Mouse (Mus musculus) neutrophil, adult 5-6 weeks (primary cell): ENCODE measurements around the gene Zmiz1. TPM values are rescaled to one million over a fixed set of nuclear protein-coding genes. Genes with fewer than 3 reads are reported as not detected.

Experiments used
- ATAC-seq: fragments of 151-379, 151-347 bp; 2 replicates; pipeline ENCODE4 v1.8.0; 2017; ENCODE audit warnings: mild to moderate bottlenecking, moderate TSS enrichment; ENCODE audit not compliant: insufficient number of reproducible peaks, poor library complexity, low FRiP score, severe bottlenecking; ENCODE audit errors: extremely low read depth
- total RNA-seq: library from RNA; stranded (forward); fragments of 200-1000 nt; gene quantifications from 2 replicates; pipeline ENCODE4 v1.2.3, GENCODE M21; 2017

Gene Zmiz1
- total RNA-seq, 1 experiment from 2014 or later = 21.6 TPM

DNA sequence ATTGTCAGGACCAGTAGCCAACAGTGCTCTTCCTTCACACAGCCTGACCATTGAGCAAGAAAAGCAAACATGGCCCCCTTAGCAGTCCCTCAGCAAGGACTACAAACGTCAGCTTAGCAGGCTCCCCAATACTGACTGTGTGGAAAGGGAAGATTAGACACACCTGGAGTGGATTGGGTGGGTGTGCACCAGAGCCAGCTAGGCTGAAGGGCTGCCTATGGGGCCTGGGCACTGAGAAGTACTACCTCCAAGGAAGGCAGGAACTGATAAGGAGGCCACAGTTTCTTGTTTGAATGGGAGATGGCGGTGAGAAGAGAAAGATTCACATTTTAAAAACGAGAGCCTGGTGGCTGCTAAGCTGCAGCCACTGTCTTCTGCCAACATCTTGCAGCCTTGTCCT, 208.6 kb downstream of the Zmiz1 start:
- no peak for ATAC-seq

GRCm38 (mm10) chr14:25679625-25680024, 220.6 kb downstream of the Zmiz1 start:
- no peak for ATAC-seq

DNA sequence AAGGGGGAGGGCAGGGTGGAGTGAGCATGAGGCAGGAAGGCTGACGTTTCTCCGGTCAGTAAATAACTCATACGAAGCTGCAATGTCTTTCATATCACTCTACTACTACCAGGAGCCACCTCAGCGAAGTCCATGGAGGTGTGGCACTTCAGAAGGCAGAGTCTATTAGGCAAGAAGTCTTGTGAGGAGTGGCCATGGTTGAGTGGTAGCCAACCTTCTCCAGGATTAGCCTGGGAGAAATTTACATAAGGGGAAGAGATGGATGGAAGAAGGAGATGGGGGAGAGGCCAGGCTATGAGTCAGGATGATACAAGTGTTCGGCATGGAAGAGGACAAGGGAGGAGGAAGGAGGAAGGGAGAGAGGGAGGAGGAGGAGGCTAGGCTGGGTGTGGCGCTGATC, 223.0 kb downstream of the Zmiz1 start:
- no peak for ATAC-seq

- ATAC-seq = no peak
Observed at GRCm38 (mm10) chr14:25686216-25686945, 227.4 kb downstream of the Zmiz1 start.

- ATAC-seq = no peak
Observed at GRCm38 (mm10) chr14:25686983-25687901, 228.3 kb downstream of the Zmiz1 start.

DNA sequence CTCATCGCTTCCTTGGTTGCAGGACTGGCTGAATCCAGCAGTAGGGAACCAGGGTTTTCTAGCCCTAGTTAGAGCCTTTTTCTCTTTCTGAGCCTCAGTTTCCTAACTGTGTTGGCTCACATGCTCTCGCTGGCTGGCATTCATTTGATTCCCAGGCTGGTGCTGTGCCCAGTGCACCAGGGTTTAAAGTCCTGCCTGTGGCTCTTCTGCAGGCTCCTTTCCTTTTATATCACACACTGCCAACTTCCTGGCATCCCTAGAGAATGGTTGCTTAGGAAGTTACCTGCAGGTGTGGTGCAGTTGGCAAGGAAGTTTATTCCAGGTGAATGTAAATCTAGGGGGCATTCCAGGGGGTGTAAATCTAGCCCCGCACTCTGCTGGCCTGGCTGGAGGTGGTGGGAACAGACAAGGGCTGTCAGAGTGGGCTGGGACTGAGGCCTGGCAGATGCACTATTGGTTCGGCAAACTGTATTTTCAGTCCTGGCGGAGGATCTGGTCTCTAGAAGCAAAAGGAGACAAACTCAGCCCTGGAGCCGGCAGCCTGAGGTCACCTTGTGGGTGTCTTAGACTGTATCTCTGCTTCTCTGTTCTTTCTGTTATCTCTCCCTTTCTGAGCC, 234.4 kb downstream of the Zmiz1 start:
- no peak for ATAC-seq

DNA sequence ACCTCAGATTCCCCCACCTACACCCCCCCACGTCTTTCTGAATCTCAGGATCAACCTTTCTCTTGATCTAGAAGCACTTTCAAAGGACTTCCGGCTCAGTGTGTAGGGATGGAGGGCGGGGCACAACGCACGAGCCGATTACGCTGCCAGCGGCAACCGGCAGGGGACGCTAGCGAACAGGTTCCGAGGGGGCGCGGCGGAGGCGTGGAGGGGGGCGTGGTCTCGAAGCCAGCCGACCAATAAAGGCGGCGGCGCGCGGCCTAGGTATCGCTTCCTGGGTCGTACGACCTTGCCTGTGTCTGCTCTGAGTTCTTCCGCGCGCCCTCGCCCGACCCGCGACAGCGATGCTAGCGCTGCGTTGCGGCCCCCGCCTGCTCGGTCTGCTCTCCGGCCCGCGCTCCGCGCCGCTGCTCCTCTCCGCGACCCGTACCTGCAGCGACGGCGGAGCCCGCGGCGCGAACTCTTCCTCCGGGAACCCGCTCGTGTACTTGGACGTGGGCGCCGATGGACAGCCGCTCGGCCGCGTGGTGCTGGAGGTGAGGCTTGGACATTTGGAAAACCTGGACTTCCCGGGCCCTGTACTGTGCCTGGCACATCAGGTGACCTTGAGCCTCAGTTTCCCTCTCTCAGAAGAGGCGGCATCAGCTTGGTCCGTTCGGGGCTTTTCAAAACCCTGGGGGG, 235.0 kb downstream of the Zmiz1 start, which contains the start of gene Ppif:
Gene Ppif, plus strand, starts transcription at position 267 of the 681 bp plus-strand sequence.
- peak; percentile 90 for ATAC-seq

- ATAC-seq = no peak
Observed at GRCm38 (mm10) chr14:25694569-25694897, 235.5 kb downstream of the Zmiz1 start.

DNA sequence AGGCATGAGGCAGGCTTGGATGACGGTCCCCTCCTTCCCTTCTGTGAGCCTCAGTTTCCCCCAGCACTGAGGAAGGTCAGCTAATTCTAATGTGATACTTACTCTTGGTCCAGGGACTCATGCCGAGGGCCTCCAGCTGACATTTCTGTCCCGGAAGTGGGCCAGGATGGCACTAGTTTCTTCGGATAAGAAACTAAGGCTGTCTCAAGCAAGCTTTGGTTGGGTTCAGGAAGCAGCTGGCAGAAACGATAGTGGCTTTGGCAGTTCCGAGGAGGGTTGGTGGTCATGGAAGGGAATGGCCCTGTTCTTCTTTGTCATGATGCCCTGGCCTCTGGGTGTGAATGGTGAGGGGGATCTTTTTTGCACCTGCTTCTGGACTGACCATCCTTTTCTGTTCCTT, 236.1 kb downstream of the Zmiz1 start:
- ATAC-seq = no peak

DNA sequence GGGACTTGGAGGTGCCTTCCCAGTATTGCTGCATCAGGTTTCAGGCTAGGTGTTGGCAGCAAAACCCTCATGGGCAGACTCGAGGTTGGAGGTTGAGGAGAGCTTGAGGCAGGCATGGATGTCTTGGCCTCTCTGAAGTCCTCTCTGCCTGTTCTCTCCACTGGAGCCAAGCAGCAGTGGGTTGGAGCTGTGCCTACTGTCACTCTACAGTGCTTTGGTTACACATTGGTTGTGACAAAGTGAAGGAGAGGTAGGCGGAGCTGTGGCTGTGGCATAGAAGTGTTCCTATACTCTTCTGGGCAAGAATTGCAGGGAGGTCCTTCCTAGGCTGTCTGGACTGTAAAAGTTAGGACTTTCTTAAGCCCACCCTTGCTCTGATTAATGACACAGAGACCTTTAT, 237.4 kb downstream of the Zmiz1 start:
- no peak for ATAC-seq

DNA sequence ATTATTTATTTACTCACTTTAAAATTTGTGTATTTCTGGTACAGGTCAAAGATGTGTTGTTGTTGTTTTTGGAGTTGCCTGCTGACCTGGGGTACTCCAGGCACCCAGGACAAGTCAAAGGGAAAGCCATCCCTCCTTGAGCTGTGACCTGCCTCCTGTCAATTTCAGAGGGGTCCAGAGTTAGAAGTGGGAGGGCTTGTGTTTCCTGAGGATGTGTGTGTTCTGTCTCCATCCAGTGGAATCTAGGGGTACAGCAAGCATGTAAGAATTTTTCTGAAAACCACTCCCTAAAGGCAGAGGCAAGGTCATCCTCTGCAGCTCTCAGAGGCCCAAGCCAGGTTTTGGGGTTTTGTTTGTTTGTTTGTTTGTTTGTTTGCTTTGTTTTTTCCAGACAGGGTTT, 243.0 kb downstream of the Zmiz1 start:
- ATAC-seq = no peak

- ATAC-seq = peak; percentile 30; the same call in 1 of the 2 replicates
Observed at GRCm38 (mm10) chr14:25707691-25708181, 248.8 kb downstream of the Zmiz1 start.

DNA sequence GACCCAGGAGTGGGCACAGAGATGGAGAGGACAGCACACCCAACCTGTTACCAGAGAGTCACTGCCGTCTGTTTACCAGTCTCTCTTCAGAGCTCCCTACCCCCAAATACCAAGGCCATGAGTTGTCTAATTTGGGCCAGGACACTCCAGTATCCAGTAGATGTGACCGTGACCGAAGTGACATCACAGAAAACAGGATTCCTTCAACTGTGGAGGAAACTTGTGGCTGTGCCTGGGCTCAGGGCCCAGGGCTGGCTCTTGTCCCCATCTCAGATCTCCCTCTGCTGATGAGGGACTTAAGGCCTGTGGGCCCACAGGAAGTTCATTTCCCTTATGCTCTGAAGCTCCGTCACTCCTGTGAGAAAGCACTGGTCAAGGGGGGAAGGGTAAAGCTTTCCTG, 249.5 kb downstream of the Zmiz1 start:
- no peak for ATAC-seq

- ATAC-seq = no peak
Observed at GRCm38 (mm10) chr14:25708917-25709316, 249.9 kb downstream of the Zmiz1 start.

- no peak for ATAC-seq
Observed at GRCm38 (mm10) chr14:25710073-25710472, 251.1 kb downstream of the Zmiz1 start.

- no peak for ATAC-seq
Observed at GRCm38 (mm10) chr14:25710681-25711080, 251.7 kb downstream of the Zmiz1 start.

- ATAC-seq = no peak
Observed at GRCm38 (mm10) chr14:25711177-25711576, 252.2 kb downstream of the Zmiz1 start.

DNA sequence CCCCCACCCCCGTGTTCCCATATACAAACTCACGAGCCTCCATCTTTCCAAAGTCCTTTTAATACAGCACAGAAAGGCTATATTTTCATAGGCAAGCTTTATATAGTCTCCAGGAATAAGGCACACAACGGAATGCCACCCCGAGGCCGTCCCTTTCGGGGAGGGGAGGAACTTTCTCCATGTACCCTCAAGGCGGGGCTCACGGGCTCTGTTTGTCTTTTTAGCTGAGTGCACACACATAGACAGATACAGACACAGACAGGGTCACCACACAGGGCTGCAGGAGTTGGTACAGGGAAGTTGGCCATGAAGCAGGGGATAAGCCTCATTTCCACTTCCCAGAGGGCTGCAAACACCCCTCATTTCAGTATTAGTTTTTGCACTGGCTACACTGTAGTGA, 252.6 kb downstream of the Zmiz1 start:
- no peak for ATAC-seq

DNA sequence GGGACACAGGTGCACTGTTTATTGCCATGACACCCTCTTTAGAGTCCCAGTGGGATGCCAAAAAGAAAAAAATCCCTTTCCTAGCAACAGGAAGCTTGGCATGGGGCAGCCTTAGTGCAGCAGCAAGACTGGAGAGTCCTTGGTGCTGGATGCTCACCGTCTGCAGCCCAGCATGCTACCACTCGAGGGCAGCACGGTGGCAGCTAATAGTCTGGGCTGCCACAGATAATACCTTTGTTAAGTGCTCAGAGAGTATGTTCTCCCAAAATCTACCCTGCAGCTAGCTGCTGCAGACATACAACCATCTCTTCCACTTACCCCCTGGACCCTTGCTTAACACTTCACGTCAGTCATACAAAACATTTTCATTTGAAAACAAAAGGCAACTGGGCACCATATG, 254.5 kb downstream of the Zmiz1 start:
- ATAC-seq = no peak
